Mouse (Mus musculus) c-Kit-positive CD71-negative TER-119-negative erythroid progenitor cells, embryonic 14.5 days (primary cell): Measurements from ENCODE around the gene Sumo2.
"Not testable (repeated sequence)": the region's sequence is repeated elsewhere in the genome, so short reads cannot be mapped to it uniquely, and the experiment has no call there.

Source experiments
- DNase-seq: peaks from one replicate; pipeline ENCODE4 v3.0.0-alpha.2; 2013; ENCODE audit warnings: low read depth

Gene Sumo2

DNA sequence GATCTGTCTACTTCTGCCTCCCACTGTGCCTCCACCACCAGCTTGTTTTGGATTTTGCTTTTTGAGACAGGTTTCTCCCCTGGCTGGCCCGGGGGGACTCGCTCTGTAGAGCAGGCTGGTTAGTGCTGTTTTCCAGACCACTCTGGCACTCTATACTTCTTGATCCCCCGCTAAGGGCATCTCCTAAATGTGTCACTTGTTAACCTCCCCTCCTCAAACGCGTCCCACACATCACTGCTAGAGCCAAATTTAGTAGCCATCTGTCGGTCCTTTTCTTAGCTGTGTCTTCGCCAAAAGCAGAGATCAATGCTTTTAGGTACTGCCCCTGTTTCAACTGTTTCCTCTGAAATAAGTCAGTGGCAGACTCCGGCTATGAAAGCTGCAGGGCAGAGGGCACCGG, 17.4 kb downstream of the Sumo2 start:
- DNase-seq = no peak

DNA sequence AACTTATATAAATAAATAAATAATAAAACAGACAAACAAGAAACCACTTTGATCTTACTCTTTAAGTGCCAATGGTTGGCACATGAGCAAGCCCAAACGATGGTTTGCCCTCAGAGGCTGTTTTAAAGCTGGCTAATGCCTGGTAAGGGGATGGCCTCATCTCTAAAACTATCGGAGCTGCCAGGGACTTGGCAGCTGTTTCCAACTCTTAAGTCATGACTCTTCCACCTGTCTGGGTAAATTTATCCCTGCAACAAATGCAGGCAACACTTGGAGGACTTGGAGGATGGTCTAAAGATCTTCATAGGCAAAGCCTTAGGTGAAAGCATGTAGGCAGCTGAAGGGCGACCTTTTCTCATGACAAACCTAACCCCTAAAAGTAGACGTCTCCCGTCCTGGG, 19.1 kb downstream of the Sumo2 start:
- no peak for DNase-seq

DNA sequence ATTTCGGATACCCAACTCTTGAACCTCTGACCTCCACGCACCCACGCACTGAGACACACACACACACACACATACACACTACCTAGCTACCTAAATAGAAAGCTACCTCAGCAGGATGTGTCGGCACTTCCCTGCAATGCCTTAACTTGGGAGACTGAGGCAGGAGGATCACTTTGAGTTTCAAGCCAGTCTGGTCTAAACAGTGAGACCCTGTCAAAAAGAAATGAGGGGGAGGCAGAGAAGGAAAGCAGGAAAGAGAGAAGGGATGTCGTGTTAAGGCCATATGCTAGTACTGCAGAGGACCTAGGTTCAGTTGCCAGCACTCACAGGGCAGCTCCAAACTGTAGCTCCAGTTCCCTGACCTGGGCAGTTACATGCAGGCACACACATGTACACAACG, 21.1 kb downstream of the Sumo2 start:
- no peak for DNase-seq

DNA sequence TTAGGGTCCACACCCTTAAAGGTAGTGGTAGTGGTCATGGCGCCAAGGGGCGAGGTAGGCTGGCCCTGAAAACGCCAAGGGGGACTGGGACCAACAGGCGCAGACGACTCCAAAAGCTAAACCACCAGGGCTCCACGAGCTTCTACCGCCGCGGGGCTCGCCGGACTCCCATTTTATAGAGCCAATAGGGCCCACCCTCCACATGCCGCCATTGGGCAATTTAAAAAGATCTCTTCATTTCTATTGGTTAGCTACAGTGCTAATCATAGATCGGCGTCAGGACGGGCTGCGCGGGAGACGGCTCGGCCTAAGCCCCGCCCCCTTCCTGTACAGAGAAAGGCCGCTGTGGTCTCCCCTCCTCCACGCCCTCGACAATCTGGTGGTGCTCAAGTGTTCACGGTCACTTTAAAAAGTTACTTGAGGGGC, 21.8 kb downstream of the Sumo2 start, which contains the start of gene Jpt1:
Gene Jpt1, minus strand, starts transcription at position 150 of the 426 bp plus-strand sequence.
- peak; percentile 92 for DNase-seq

DNA sequence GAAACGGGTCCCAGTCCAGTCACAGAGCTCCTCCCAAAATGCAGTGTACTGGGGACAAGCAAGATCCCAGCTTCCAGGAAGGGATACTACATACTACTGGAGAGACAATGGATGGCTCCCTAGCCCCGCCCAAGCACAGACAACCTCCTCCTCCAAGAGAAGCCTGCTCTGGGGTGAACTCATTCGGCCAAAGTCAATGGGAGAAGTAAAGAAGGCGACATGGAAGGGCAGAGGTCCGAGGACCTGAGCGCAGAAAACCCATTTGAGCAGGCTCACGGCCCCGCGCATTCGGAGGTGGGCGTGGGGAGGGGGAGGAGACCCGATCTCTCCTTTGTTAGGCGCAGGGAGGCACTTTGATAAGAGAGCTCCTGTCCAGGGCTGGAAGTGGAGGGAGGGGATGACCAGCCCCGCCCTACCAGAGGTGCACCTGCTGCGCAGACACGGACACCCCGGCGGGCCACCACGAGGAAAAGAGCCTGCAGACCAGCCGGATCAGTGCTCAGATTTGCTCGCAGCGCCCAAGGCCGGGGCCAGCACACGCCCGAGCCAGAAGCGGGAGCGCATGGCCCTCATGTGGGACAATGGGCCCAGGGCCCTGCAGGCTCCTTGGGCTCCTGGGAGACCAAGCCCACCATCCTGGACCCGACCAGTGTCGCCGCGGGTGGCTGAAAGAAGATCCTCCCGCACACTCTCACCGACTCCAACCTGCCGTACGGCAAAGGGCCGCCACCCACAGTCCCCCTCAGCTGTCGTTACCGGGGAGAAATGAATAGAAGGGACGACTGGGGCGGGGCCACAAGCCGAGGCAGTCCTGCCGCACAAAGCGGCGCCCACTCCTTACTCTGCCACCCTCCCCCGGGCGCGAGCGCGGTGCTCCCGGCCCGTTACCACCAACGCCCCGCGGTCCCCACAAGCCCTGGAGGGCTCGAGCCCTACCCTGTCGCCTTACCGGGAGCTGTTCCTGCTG, 22.5 kb downstream of the Sumo2 start:
- DNase-seq = no peak

DNA sequence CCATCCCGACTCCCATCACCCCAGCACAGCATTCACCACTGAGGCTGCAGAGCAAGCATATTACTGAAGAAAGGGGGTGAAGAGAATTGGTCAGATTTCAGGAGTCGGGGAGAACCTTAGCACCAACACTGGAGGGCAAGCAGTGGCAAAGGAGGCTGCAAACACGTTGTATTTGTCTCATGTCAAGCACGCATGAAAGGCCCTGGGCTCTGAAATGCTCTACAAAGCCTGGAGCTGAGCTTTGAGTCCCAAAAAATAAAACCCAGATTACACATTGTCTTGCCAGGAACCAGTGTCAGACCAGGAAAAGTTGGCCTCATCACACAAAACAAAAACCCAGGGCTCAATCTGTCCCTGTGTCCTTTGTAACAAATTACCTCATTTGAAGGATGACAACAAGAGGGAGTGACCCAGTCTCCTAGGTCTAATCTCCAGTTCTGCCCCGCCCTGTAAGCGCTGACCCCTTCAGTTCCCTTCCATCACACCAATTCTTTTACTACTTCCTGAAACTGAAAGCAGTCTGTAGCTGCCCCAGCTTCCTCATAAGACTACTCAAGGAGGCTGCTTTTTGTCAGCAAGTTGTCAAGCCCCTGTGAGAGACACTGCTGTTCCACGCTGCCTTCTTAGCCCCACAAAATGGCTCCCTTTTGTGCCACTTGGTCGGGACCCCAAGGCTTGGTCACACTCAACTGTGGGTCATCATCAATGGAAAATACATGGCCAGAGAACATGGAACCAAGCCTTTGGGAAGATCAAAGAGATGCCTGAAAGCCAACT, 23.5 kb downstream of the Sumo2 start:
- DNase-seq = peak; percentile 50

DNA sequence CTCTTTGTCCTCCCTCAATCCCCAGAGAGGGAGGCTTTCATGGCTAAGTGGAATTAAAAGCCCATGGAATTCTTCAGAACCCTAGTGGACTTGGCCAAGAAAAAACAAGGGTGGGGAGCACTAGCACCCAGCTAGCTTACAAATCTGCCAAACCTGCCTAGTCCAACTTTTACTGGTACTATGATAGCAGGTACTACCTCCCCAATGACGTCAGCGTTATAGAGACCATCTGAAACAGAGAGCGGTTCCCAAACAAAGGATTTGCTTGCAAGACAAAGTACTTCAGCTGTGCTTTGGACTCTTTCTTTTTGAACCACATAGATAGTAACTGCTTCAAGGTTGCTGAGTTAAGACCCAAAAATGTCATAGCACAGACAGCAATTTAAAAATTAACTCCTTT, 24.1 kb downstream of the Sumo2 start:
- no peak for DNase-seq

DNA sequence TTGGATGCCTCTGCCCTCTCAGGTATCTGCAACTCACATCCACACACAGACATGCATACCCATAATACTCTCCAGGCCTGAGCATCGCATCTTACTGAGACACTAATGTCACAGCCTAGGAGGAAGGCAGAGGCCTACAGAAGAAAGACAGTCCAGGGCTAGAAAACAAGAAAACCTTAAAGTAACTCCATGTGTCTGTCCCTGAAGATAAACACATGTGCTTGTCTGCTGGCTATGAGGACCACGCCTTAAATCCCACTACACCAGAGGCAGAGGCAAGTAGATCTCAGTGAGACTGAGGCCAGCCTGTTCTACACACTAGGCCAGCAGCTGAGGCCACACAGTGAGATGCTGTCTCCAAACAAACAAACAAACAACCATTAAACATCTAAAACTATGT, 25.0 kb downstream of the Sumo2 start:
- DNase-seq = no peak

DNA sequence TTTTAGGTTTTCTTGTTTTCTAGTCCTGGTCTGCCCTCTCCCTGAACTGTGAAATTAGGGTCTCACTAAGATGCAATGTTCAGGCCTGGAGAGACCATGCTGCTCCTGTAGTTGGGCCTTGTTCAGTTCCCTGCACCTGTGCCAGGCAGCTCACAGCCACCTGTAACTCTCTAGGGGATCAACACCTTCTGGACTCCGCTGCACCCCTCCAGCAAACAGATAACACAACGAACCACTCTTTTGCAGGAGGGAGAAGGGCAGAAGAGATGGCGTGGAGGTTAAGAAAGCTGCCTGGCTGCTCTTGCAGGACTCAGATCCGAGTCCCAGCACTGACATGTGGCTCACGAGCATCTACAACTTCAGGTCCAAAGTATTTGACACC, 25.6 kb downstream of the Sumo2 start:
- no peak for DNase-seq

DNA sequence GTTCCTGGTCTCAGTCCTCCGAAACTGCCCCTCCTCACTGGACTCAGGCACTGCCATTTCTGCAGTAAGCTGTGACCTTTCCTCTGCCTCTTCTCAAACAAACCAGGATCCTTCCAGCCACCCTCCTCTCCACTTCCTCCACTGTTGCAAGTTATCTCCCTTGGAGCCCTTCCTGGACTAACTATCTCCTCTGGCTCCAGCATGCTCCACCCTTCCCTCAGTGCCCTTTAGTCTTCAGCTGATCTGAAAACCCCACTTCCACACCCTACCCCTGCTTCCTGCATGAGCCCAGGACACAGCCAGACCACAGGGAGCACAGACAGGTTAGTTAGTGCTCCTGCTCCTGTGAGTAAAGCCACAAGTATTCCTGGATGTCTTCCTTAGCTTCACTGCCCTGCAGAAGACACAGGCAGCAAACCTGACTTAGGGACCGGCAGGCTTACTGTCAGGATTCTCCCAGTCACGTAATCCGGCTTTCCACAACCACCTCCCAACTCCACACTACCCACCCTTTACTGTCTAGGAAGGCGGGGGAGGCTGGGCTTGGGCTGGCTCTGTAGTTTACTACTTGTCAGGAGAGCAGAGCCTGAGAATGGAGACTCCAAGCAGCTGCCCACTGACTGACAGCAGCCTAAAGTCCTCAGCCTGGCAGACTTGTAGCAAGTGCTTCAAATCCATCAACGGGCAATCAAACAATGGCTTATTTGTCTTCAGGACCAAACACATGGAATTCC, 26.1 kb downstream of the Sumo2 start:
- DNase-seq = no peak

DNA sequence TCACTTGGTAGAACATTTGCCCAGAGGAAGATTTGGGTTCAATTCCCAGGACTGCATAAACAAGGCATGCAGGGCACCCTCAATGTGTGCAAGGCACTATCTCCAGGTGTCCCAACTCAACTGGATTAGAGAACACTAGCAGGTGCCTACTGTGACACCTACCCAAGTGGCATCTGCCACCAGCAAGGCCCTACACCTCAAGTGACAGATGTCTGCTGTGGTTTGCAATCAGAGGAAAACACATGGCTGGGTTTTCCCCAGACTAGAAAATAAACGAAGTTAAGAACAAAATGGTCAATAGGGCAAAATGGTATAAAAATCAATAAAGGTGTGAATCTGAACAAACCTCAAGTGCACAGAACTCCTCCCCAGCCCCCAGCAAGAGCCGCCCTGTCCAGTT, 28.0 kb downstream of the Sumo2 start:
- DNase-seq = no peak

DNA sequence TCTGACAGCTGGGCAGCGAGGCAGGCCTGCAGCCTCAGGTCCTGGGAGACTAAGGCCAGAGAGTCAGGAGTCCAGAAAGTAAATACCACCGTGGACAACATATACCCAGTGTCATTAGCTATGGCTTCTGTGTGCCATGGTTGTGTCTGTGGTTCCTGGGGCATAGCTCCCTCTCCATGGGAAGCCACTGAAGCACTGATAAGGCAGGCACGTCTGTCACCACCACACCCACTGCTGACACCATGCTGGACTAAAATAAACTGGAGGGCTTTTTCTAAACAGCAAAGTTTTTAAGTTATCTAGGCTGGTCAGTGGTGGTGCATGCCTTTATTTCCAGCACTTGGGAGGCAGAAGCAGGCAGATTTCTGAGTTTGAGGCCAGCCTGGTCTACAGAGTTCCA, 29.5 kb downstream of the Sumo2 start:
- DNase-seq = no peak

DNA sequence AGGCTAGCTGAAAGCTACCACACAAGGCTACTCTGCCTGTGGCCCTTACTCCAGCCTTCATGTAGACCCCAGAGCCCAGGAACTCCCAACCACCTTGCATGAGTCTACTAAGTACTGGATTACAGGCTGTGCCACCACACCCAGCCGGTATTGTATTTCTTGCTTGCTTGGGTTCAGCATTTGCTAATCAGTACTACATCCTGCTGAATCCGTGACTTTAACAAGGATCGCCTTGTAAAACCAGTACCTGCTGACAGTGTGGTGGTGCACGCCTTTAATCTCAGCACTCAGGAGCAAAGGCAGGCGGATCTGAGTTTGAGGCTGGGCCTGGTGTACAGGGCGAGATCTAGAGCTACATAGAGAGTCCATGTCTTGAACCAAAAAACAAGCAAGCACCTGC, 33.4 kb downstream of the Sumo2 start:
- no peak for DNase-seq

DNA sequence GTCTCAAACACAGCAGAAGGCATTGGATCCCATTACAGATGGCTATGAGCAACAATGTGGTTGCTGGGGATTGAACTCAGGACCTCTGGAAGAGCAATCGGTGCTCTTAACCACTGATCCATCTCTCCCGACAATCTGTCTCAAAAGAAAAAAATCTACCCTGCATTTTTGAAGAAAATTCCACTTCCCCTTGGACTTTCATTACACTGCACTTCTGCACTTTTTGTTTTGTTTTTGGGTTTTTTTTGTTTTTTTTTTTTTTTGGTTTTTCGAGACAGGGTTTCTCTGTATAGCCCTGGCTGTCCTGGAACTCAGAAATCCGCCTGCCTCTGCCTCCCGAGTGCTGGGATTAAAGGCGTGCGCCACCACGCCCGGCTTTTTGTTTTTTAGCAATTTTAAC, 39.5 kb downstream of the Sumo2 start:
- not testable (repeated sequence) for DNase-seq

DNA sequence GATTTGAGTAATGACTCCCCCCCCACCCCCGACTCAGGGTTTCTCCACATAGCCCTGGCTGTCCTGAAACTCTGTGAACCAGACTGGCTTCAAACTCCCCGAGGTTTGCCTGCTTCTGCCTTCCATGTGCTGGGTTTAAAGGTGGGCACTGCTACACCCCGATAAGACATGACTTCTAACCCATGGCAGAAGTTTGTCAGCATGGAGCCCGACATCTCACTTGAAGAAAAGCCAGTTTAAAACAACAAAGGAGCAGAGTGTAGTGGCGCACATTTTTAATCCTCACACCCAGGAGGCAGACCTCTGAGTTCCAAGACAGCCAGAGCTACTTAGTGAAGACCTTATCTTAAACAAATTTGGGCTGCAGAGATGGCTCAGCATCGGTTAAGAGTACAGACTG, 43.7 kb downstream of the Sumo2 start:
- DNase-seq = no peak

DNA sequence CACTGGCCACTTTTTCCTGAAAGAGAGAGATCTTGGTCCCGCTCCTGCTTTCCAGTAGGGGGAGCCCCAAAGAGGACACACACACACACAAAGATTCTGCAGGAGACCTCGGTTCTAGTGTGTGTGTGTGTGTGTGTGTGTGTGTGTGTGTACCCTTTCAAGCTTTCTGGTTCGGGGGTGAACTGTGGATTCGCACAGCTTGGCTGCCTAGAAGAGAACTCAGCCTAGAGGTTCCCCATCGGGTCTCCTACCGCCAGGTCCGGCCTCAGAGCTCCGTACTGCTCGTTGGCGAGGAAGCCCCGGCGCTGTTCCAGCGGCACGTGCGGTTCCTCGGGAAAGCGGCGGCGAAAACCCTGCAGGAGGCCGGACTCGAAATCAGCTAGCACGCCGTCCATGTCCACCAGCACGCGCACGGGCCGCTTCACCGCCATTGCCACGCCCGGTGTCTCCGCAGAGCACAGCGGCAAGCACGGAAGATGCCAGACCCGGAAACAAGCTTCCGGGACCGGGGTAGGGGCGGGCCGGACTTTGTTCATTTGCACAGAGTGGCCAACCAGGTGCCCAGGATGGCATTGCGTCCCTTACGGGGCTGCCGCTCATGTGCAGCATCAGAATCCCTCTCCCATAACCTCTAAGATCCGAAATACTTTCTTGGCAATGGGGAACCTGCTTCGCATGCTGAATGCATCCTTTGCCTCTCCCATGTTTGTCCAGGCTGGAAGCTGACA, 44.6 kb downstream of the Sumo2 start, which contains the start of gene Nt5c:
Gene Nt5c, minus strand, starts transcription at position 507 of the 728 bp plus-strand sequence.
- DNase-seq = peak; percentile 76

DNA sequence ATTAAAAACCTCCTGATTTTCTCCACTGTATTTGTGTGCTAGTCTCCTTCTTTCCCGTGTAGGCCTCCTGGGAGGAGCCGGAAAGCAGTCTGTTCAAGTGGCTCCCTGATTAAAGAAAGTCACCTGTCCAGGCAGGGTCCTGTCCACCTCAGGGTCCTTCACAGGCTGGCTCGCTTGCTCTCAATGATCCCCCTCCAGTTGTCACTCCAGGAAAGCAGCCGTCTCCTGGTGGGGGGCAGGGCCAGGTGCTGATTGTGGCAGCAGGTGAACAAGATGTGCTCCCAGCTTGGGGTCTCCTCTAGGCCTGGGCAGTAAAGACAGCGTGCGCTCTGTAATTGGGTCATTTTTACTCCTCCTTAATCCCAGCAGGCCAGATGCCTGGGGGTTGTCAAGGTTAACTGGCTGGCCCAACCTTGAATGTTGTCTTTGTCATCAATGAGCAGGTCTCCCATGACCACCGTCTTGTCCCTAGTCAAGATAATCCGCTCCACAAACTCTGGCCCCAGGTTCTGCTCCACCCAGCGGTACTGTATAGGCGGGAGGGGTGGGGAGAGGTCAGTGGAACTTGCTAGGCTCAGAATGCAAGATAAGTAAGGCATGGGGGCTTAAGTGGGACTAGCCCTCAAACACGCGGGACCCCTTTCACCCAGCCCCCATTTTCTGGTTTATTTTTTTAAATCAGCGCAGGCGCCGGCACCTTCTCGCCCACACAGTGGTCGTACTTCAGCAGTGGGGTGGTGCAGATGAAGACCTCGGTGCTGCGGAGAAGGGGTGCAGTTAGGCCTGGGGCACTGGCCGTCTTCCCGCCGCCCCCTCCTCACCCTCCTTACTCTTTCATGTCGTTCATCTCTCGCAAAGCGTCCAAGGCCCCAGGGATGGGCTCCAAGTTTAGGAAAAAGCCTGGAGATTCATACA, 45.4 kb downstream of the Sumo2 start:
- DNase-seq = no peak

DNA sequence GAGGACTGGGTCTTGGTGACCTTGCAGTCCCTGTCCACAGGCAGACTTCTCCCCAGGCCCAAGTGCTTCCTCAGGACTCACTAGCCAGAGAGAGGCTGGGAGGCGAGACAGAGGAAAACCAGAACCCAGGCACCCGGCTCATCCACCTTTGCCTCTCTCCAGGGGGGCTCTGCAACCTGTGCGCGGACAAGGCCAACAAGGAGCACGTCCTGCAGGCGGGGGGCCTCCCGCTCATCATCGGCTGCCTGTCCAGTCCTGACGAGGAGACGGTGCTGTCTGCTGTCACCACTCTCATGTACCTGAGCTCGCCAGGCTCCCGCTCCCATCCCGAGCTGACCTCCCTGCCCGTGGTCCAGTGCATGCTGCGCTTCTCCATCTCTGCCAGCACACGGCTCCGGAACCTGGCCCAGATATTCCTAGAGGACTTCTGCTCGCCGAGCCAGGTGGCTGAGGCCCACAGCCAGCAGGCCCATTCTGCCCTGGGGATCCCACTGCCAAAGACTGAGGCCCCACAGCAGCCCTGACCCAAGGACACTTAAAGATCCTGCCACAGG, 47.4 kb downstream of the Sumo2 start:
- no peak for DNase-seq

DNA sequence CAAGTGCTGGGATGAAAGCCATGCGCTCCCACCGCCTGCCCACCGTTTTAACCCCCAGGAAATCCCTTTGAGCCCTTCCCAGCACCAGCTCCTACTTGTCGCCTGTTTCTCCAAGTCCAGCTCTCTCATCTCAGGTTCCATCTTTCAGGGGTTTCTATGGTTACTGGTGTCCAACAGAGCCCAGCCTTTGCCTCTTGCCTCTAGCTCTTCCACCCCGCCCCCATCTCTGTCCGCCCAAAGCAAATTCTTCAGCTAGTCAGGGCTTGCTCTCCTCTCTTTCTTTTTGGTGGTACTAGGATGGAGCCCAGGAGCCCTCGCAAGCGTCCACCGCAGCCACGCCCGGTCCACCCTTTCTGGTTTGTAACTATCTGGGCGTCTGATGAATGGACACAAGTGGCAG, 50.9 kb downstream of the Sumo2 start:
- DNase-seq = no peak

DNA sequence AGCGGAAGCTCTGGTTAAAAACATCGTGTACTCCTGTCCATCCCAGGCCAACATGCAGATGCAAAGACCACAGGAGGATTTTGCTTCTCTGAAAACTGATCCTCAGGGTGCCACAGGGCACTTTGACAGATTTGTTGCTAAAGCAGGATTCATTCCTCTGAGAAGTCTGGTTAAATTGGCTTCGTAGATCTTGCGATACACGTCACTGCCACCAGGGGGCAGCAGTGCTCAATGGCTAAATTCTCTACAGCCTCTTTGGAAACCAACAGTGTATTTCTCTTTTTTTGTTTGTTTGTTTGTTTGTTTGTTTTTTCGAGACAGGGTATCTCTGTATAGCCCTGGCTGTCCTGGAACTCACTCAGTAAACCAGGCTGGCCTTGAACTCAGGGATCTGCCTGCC, 52.4 kb downstream of the Sumo2 start:
- peak; percentile 77 for DNase-seq
